Mouse (Mus musculus): ENCODE measurements around the gene Nucb2. TPM values are rescaled to one million over a fixed set of nuclear protein-coding genes. Genes with fewer than 3 reads are reported as not detected.

Nucb2 gene
- polyA plus RNA-seq, 1 experiment from 2014 or later = 36.4 TPM

DNA sequence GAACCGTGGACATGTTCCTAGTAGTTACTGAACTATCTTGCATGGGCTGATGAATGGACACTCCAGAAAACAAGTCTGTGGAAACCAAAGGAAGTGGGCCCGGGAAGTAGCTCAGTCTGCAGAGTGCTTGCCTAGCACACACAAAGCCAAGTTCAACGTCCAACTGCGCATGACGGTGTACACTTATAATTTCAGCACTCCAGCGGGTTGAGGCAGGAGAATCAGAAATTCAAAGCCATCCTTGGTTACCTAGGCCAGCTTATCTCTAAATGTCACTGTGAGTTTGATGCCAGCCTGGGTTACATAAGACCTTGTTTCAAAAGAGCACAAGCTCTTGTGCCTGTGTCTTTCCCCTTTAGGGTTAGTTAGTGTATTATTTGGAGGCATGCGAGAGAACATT lies 10.9 kb downstream of the Nucb2 start:
- Histone ChIP-seq H3K9me3 (replicated peaks; ENCODE audit: control insufficient read depth, low read length) (no peaks in the 10 kb centered on the region), H3K4me1 (ENCODE audit: control insufficient read depth, insufficient read depth, low read length) (0 out of 2 replicates have a peak, but pooled peaks cover 6% of the 10 kb centered on the region), H3K27ac (ENCODE audit: low read length) (no peak overlapping the region), H3K27me3 (ENCODE audit: control insufficient read depth, insufficient read depth, low read length) (no peaks in the 10 kb centered on the region), H3K9ac (ENCODE audit: low read length) (no peak overlapping the region), H3K36me3 (ENCODE audit: control insufficient read depth, insufficient read depth, low read length) (no peaks in the 10 kb centered on the region), H3K4me2 (ENCODE audit: low read depth, low read length) (no peak overlapping the region), H3K4me3 (replicated peaks; ENCODE audit: low read length) (no peak overlapping the region)
- ATAC-seq (ENCODE audit: insufficient read depth, low FRiP score) = no peak
- WGBS = 88% methylated on average over 7 of the region's 7 CpGs

DNA sequence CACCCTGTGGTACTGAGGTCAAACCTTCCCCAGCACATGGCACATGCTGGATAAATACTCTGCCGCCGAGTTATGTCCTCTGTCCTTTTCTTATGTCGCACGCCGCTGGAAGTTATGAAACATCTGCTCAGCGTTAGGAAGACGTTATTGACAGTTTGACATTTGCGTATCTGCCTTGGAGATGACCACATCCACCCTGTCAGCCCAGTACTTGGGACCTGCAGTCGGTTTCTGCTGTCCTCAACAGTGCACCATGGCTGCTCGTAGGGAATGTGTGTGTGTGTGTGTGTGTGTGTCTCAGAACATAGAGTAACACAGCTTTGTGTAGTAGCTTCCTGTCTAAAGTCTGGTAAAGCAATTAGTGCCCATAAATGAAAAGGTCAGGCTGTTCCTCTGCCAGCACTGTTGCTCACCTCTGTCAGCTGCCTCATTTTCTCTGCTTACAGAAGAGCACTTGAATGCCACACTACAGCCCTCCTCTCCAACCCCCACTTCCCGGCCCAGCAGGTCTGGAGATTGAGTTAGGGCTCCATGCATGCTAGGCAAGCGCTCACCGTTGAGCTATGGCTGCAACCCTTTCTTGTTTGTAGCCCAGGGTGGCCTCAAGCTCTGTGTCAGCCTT lies 11.5 kb downstream of the Nucb2 start:
- Histone ChIP-seq H3K9ac (ENCODE audit: low read length) (no peak overlapping the region), H3K4me3 (replicated peaks; ENCODE audit: low read length) (no peak overlapping the region), H3K27me3 (ENCODE audit: control insufficient read depth, insufficient read depth, low read length) (no peaks in the 10 kb centered on the region), H3K4me2 (ENCODE audit: low read depth, low read length) (no peak overlapping the region), H3K36me3 (ENCODE audit: control insufficient read depth, insufficient read depth, low read length) (no peaks in the 10 kb centered on the region), H3K27ac (ENCODE audit: low read length) (no peak overlapping the region), H3K9me3 (replicated peaks; ENCODE audit: control insufficient read depth, low read length) (no peaks in the 10 kb centered on the region), H3K4me1 (ENCODE audit: control insufficient read depth, insufficient read depth, low read length) (0 out of 2 replicates have a peak, but pooled peaks cover 6% of the 10 kb centered on the region)
- WGBS = 66% methylated on average over 13 of the region's 13 CpGs
- no peak for ATAC-seq (ENCODE audit: insufficient read depth, low FRiP score)

DNA sequence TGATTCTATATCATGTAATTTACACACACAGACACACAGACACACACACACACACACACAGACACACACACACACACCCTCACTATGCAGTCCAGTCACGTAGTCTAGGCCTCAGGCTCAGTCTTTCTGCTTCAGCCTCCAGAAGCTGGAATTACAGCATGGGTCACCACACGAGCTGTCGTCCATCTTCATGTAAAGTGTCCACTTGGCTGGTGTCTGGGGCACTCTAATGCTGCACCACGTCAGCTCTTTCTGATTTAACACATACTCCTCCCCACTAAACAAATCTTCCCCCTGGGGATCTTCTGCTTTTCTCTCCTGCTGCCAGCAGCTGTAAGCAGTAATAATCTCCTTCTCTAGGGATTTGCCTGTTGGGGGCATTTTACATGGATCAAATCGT lies 13.1 kb downstream of the Nucb2 start:
- no peak for ATAC-seq (ENCODE audit: insufficient read depth, low FRiP score)
- WGBS = 57% methylated on average over 5 of the region's 5 CpGs
- Histone ChIP-seq H3K4me2 (ENCODE audit: low read depth, low read length) (no peak overlapping the region), H3K27ac (ENCODE audit: low read length) (no peak overlapping the region), H3K4me1 (ENCODE audit: control insufficient read depth, insufficient read depth, low read length) (0 out of 2 replicates have a peak, but pooled peaks cover 6% of the 10 kb centered on the region), H3K9ac (ENCODE audit: low read length) (no peak overlapping the region), H3K27me3 (ENCODE audit: control insufficient read depth, insufficient read depth, low read length) (no peaks in the 10 kb centered on the region), H3K4me3 (replicated peaks; ENCODE audit: low read length) (no peak overlapping the region), H3K9me3 (replicated peaks; ENCODE audit: control insufficient read depth, low read length) (no peaks in the 10 kb centered on the region), H3K36me3 (ENCODE audit: control insufficient read depth, insufficient read depth, low read length) (peaks cover 3% of the 10 kb centered on the region; the same call in 1 of the 2 replicates)

DNA sequence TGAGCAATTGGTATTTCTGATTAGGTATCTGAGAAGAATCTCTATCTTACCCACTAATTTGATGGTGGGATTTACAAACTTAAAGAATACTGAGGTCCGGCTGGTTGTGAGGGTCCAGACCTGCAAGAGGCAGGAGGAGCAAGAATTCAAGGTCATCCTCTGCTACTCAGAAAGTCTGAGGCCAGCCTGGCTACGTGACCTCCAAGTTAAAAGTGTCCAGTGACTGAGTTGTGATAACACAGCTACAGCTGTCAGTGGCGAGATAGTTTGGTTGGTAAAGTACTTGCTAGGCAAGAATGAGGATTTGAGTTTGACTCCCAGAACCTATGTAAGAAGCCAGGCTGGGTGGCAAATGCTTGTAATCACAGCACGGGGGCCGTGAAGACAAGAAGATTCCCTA lies 14.0 kb downstream of the Nucb2 start:
- H3K4me1 ChIP-seq (ENCODE audit: control insufficient read depth, insufficient read depth, low read length) = 0 out of 2 replicates have a peak, but pooled peaks cover 6% of the 10 kb centered on the region
- no peak overlapping the region for H3K4me2 ChIP-seq (ENCODE audit: low read depth, low read length)
- 82% methylated on average over 5 of the region's 5 CpGs for WGBS
- no peaks in the 10 kb centered on the region for H3K9me3 ChIP-seq (replicated peaks; ENCODE audit: control insufficient read depth, low read length)
- H3K9ac ChIP-seq (ENCODE audit: low read length) = no peak overlapping the region
- peaks cover 3% of the 10 kb centered on the region; the same call in 1 of the 2 replicates for H3K36me3 ChIP-seq (ENCODE audit: control insufficient read depth, insufficient read depth, low read length)
- no peaks in the 10 kb centered on the region for H3K27me3 ChIP-seq (ENCODE audit: control insufficient read depth, insufficient read depth, low read length)
- no peak overlapping the region for H3K27ac ChIP-seq (ENCODE audit: low read length)
- ATAC-seq (ENCODE audit: insufficient read depth, low FRiP score) = no peak
- H3K4me3 ChIP-seq (replicated peaks; ENCODE audit: low read length) = no peak overlapping the region

DNA sequence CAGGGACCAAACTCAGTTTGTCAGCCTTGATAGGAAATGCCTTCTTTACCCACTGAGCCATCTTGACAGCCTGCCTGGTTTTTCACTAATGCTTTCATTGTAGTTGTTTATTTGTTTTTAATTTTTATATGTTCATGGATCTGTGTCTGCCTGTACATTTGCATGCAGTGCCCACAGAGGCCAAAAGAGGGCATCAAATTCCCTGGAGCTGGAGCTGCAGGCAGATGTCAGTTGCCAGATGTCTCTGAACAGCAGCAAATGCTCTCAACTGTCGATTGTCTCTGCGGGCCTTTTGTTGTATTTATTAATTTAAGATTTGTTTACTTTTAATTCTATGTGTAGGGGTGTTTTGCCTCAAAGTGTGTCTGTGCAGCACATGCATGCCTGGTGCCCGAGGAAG lies 15.6 kb downstream of the Nucb2 start:
- Histone ChIP-seq H3K4me1 (ENCODE audit: control insufficient read depth, insufficient read depth, low read length) (0 out of 2 replicates have a peak, but pooled peaks cover 1% of the 10 kb centered on the region), H3K9ac (ENCODE audit: low read length) (no peak overlapping the region), H3K27ac (ENCODE audit: low read length) (no peak overlapping the region), H3K27me3 (ENCODE audit: control insufficient read depth, insufficient read depth, low read length) (no peaks in the 10 kb centered on the region), H3K36me3 (ENCODE audit: control insufficient read depth, insufficient read depth, low read length) (peaks cover 8% of the 10 kb centered on the region), H3K9me3 (replicated peaks; ENCODE audit: control insufficient read depth, low read length) (no peaks in the 10 kb centered on the region), H3K4me3 (replicated peaks; ENCODE audit: low read length) (no peak overlapping the region), H3K4me2 (ENCODE audit: low read depth, low read length) (no peak overlapping the region)
- WGBS = 48% methylated on average over 3 of the region's 3 CpGs
- ATAC-seq (ENCODE audit: insufficient read depth, low FRiP score) = no peak

DNA sequence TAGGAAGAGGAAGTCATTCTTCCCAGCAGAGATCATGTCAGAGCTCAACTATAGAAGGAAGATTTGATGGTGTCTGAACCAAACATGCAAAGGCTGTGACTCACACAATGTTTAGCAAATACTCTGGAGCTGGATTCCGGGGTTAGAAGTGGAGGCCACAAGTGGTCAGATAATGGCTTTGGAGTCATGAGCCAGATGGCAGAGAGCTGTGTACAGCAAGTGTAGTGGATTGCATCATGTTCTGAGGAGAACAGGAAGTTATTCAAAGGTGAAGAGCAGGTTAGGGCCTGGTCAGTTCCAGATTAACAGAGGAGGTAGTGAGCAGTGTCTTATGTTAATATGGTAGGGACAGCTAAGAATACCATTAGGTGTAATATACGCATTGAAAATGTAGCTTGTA lies 20.4 kb downstream of the Nucb2 start:
- Histone ChIP-seq H3K4me1 (ENCODE audit: control insufficient read depth, insufficient read depth, low read length) (no peaks in the 10 kb centered on the region), H3K9me3 (replicated peaks; ENCODE audit: control insufficient read depth, low read length) (no peaks in the 10 kb centered on the region), H3K4me2 (ENCODE audit: low read depth, low read length) (no peak overlapping the region), H3K9ac (ENCODE audit: low read length) (no peak overlapping the region), H3K36me3 (ENCODE audit: control insufficient read depth, insufficient read depth, low read length) (peaks cover 8% of the 10 kb centered on the region), H3K4me3 (replicated peaks; ENCODE audit: low read length) (no peak overlapping the region), H3K27ac (ENCODE audit: low read length) (no peak overlapping the region), H3K27me3 (ENCODE audit: control insufficient read depth, insufficient read depth, low read length) (no peaks in the 10 kb centered on the region)
- no peak for ATAC-seq (ENCODE audit: insufficient read depth, low FRiP score)
- WGBS = 79% methylated on average over 2 of the region's 2 CpGs

DNA sequence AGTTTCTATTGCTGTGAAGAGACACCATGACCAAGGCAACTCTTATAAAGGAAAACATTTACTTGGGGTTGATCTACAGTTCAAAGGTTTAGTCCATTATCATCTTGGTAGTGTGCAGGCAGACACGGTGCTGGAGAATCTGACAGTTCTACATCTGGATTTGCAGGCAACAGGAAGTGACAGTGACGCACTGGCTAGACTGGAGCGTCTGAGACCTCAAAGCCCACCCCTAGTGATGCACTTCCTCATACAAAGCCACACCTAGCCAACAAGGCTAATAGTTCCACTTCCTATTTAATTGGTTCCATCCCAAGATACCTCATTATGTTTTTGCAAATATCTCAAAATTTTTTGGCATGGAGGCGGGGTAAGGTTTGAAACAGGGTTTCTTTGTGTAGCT lies 25.6 kb downstream of the Nucb2 start:
- Histone ChIP-seq H3K4me2 (ENCODE audit: low read depth, low read length) (no peak overlapping the region), H3K4me3 (replicated peaks; ENCODE audit: low read length) (no peak overlapping the region), H3K4me1 (ENCODE audit: control insufficient read depth, insufficient read depth, low read length) (no peaks in the 10 kb centered on the region), H3K27me3 (ENCODE audit: control insufficient read depth, insufficient read depth, low read length) (no peaks in the 10 kb centered on the region), H3K27ac (ENCODE audit: low read length) (no peak overlapping the region), H3K9me3 (replicated peaks; ENCODE audit: control insufficient read depth, low read length) (no peaks in the 10 kb centered on the region), H3K9ac (ENCODE audit: low read length) (no peak overlapping the region), H3K36me3 (ENCODE audit: control insufficient read depth, insufficient read depth, low read length) (peaks cover 3% of the 10 kb centered on the region; the same call in 1 of the 2 replicates)
- 68% methylated on average over 4 of the region's 4 CpGs for WGBS
- ATAC-seq (ENCODE audit: insufficient read depth, low FRiP score) = no peak

DNA sequence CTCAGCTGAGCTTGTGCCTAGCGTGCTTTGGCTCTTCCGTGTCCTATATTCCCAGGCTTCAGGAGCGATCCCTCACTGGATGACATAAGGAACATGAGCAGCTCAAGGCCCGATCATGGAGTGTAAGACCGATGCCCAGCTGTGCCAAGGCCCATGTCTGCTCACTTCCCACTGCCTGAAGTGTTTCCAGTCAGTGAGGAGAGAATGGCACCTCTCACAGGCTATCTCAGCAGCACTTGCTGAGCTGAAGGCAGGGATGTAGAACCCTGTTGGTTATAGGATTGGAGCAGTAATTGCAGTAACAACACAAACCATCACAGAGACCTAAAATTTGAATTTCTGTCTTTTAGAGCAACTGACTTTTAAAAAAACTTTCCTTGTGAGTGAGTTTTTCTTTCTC lies 26.3 kb downstream of the Nucb2 start:
- no peak overlapping the region for H3K9ac ChIP-seq (ENCODE audit: low read length)
- peaks cover 3% of the 10 kb centered on the region; the same call in 1 of the 2 replicates for H3K36me3 ChIP-seq (ENCODE audit: control insufficient read depth, insufficient read depth, low read length)
- H3K4me2 ChIP-seq (ENCODE audit: low read depth, low read length) = no peak overlapping the region
- H3K9me3 ChIP-seq (replicated peaks; ENCODE audit: control insufficient read depth, low read length) = no peaks in the 10 kb centered on the region
- 89% methylated on average over 5 of the region's 5 CpGs for WGBS
- no peaks in the 10 kb centered on the region for H3K4me1 ChIP-seq (ENCODE audit: control insufficient read depth, insufficient read depth, low read length)
- no peak overlapping the region for H3K4me3 ChIP-seq (replicated peaks; ENCODE audit: low read length)
- no peak for ATAC-seq (ENCODE audit: insufficient read depth, low FRiP score)
- no peak overlapping the region for H3K27ac ChIP-seq (ENCODE audit: low read length)
- no peaks in the 10 kb centered on the region for H3K27me3 ChIP-seq (ENCODE audit: control insufficient read depth, insufficient read depth, low read length)

DNA sequence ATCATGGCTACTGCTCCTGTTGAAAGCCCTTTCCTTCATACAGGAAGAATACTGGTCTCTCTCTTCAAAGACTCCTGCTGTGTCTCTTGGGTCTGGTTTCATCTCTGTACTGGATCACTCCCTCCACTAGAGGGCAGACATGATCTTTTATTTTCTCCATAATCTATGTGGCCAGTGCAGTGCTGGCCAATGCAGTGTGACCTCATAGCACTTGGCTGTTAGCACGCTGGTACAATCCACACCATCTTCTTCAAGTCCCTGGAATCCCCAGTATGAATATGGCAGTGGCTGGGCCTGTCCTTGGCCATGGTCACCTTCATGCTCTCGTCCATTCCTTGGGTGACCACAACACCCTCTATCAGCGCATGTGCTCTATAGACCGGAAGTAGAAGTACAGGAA lies 27.1 kb downstream of the Nucb2 start:
- Histone ChIP-seq H3K4me1 (ENCODE audit: control insufficient read depth, insufficient read depth, low read length) (no peaks in the 10 kb centered on the region), H3K4me2 (ENCODE audit: low read depth, low read length) (no peak overlapping the region), H3K36me3 (ENCODE audit: control insufficient read depth, insufficient read depth, low read length) (peaks cover 3% of the 10 kb centered on the region; the same call in 1 of the 2 replicates), H3K27ac (ENCODE audit: low read length) (no peak overlapping the region), H3K27me3 (ENCODE audit: control insufficient read depth, insufficient read depth, low read length) (no peaks in the 10 kb centered on the region), H3K9ac (ENCODE audit: low read length) (no peak overlapping the region), H3K9me3 (replicated peaks; ENCODE audit: control insufficient read depth, low read length) (no peaks in the 10 kb centered on the region), H3K4me3 (replicated peaks; ENCODE audit: low read length) (no peak overlapping the region)
- peak; percentile 62; the same call in 1 of the 2 replicates for ATAC-seq (ENCODE audit: insufficient read depth, low FRiP score)
- WGBS = 81% methylated on average over 4 of the region's 4 CpGs
